Mouse (Mus musculus): ENCODE measurements around the gene Otulin. TPM values are rescaled to one million over a fixed set of nuclear protein-coding genes. Genes with fewer than 3 reads are reported as not detected.

Otulin gene
- total and polyA plus RNA-seq, 3 experiments: 65.5 to 70.6 TPM; not detected in 1

- Histone ChIP-seq H3K36me3 (ENCODE audit: control insufficient read depth in 1 of 2, insufficient read depth in 2 of 2, low read length in 2 of 2) (no peaks in the 10 kb centered on the region), H3K4me1 (ENCODE audit: control insufficient read depth in 1 of 2, insufficient read depth in 2 of 2, low read length in 2 of 2) (no peaks in the 10 kb centered on the region), H3K79me2 (ENCODE audit: control insufficient read depth, insufficient read depth, low read length, poor library complexity) (no peaks in the 10 kb centered on the region), H3K4me3 (ENCODE audit: control insufficient read depth in 1 of 2, insufficient read depth in 1 of 2, low read depth in 2 of 2, low read length in 2 of 2) (no peak overlapping the region), H3K9ac (ENCODE audit: control insufficient read depth, low read depth, low read length, poor library complexity, severe bottlenecking) (no peak overlapping the region), H3K27ac (ENCODE audit: control insufficient read depth, low read depth, low read length) (no peak overlapping the region), H3K9me3 (replicated peaks; ENCODE audit: insufficient read depth, low read length) (no peaks in the 10 kb centered on the region), H3K27me3 (ENCODE audit: control insufficient read depth in 1 of 2, insufficient read depth in 2 of 2, low read length in 2 of 2) (no peaks in the 10 kb centered on the region)
- DNase-seq (ENCODE audit: low read depth, low spot score): no peak
- TF ChIP-seq NELFE (IDR thresholded peaks at IDR 0.05; ENCODE audit: low read depth, low read length) (no peak), POLR2A (IDR thresholded peaks at IDR 0.05; ENCODE audit: control insufficient read depth in 1 of 2, insufficient read depth in 1 of 2, low read depth in 1 of 2, low read length in 2 of 2, poor library complexity in 1 of 2) (no peak), ETS1 (IDR thresholded peaks at IDR 0.05; ENCODE audit: low read depth, low read length) (no peak), JUND (IDR thresholded peaks at IDR 0.05; ENCODE audit: low read depth, low read length) (no peak)
Measured at GRCm38 (mm10) chr15:27549071-27549470, 81.4 kb downstream of the Otulin start.

GRCm38 (mm10) chr15:27548110-27548509 is 82.4 kb downstream of the Otulin start:
- TF ChIP-seq SIN3A (IDR thresholded peaks at IDR 0.05; ENCODE audit: low read length) (no peak), TAL1 (IDR thresholded peaks at IDR 0.05; ENCODE audit: low read length) (no peak), EP300 (IDR thresholded peaks at IDR 0.05; ENCODE audit: low read depth in 1 of 2, low read length in 2 of 2) (no peak), ZNF384 (IDR thresholded peaks at IDR 0.05; ENCODE audit: low read depth, low read length) (no peak), POLR2AphosphoS5 (IDR thresholded peaks at IDR 0.05; ENCODE audit: borderline replicate concordance, low read depth, low read length) (no peak), JUND (IDR thresholded peaks at IDR 0.05; ENCODE audit: low read depth, low read length) (no peak), E2F4 (IDR thresholded peaks at IDR 0.05; ENCODE audit: borderline replicate concordance, low read depth, low read length) (no peak), MAX (IDR thresholded peaks at IDR 0.05; ENCODE audit: low read length) (no peak), CHD2 (IDR thresholded peaks at IDR 0.05; ENCODE audit: low read length) (no peak), SMC3 (IDR thresholded peaks at IDR 0.05; ENCODE audit: low read depth, low read length) (no peak), MYC (IDR thresholded peaks at IDR 0.05; ENCODE audit: low read depth, low read length) (no peak), RCOR1 (IDR thresholded peaks at IDR 0.05; ENCODE audit: low read depth, low read length) (no peak), ZKSCAN1 (IDR thresholded peaks at IDR 0.05; ENCODE audit: low read depth, low read length) (no peak), UBTF (IDR thresholded peaks at IDR 0.05; ENCODE audit: borderline replicate concordance, insufficient read depth, low read depth, low read length) (no peak), BHLHE40 (IDR thresholded peaks at IDR 0.05; ENCODE audit: borderline replicate concordance, low read depth, low read length) (no peak), HCFC1 (IDR thresholded peaks at IDR 0.05; ENCODE audit: low read depth, low read length) (no peak)
- Histone ChIP-seq H3K4me1 (ENCODE audit: control insufficient read depth in 1 of 2, insufficient read depth in 2 of 2, low read length in 2 of 2) (no peaks in the 10 kb centered on the region), H3K4me3 (ENCODE audit: control insufficient read depth in 1 of 2, insufficient read depth in 1 of 2, low read depth in 2 of 2, low read length in 2 of 2) (no peak overlapping the region), H3K9me3 (replicated peaks; ENCODE audit: insufficient read depth, low read length) (no peaks in the 10 kb centered on the region), H3K9ac (ENCODE audit: control insufficient read depth, low read depth, low read length, poor library complexity, severe bottlenecking) (no peak overlapping the region), H3K36me3 (ENCODE audit: control insufficient read depth in 1 of 2, insufficient read depth in 2 of 2, low read length in 2 of 2) (no peaks in the 10 kb centered on the region), H3K27ac (ENCODE audit: control insufficient read depth, low read depth, low read length) (no peak overlapping the region), H3K79me2 (ENCODE audit: control insufficient read depth, insufficient read depth, low read length, poor library complexity) (no peaks in the 10 kb centered on the region), H3K27me3 (ENCODE audit: control insufficient read depth in 1 of 2, insufficient read depth in 2 of 2, low read length in 2 of 2) (no peaks in the 10 kb centered on the region)
- DNase-seq (ENCODE audit: low read depth, low spot score): no peak

Data from MEL (cell line).